Mouse (Mus musculus): ENCODE results near the gene Fam43a.

Gene Fam43a

GRCm38 (mm10) chr16:30633906-30634746, 34.6 kb downstream of the Fam43a start:
- DNase-seq = no peak

GRCm38 (mm10) chr16:30638586-30638985, 39.1 kb downstream of the Fam43a start:
- no peak for DNase-seq

DNA sequence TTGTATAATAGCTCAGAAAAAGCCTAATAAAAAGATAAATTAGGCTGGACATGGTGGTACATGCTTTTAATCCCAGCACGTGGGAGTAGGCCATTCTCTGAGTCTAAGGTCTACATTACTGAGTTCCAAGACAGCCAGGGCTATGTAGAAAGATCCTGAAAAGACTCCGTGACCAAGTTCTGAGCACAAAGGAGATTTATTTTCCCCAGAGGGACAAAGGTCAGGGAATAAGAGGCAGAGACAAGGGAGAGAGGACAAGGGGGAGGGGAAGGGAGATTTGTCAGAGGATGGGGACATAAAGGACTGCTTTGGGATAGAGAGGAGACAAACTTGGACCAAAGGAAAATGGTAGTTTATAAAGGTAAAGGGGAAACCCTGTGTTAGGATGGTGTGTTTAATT, 41.1 kb downstream of the Fam43a start:
- DNase-seq = no peak

- DNase-seq = no peak
Observed at GRCm38 (mm10) chr16:30641408-30641807, 41.9 kb downstream of the Fam43a start.

GRCm38 (mm10) chr16:30642229-30642628, 42.7 kb downstream of the Fam43a start:
- DNase-seq = no peak

- DNase-seq = no peak
Observed at GRCm38 (mm10) chr16:30644981-30645380, 45.5 kb downstream of the Fam43a start.

DNA sequence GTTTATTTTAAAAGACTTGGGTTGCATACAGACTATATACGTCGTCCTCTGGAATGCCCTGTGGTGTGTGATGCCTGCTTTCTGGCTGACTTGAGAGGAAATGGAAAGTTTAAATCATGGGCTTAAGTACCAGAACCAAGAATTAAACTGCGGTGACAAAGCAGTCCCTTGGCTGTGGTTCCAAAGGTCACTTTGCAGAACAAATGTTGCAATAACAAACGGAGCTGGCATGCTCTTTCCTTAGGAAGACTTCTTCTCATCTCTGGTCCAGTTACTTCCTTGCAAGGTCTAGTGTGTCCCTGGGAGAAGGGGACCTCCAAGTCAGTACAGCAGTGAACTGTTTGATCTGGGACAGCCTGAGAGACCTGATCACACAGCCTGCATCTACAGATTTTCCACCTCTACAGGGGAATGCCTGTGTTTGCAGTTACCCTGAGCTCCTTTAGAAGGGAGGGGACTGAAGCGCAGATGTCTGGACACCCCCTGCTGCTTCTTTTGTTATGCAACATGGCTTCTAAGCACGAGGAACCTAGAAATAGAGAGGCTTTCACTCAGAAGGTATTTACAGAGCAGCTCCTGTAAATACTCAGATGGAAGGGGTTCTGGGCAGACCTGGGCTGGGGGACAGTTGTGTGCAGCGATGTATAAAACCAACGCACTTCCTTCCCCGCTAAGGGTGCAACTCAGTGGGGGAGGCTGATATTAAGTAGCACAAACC, 46.5 kb downstream of the Fam43a start:
- peak; percentile 44 for DNase-seq

DNA sequence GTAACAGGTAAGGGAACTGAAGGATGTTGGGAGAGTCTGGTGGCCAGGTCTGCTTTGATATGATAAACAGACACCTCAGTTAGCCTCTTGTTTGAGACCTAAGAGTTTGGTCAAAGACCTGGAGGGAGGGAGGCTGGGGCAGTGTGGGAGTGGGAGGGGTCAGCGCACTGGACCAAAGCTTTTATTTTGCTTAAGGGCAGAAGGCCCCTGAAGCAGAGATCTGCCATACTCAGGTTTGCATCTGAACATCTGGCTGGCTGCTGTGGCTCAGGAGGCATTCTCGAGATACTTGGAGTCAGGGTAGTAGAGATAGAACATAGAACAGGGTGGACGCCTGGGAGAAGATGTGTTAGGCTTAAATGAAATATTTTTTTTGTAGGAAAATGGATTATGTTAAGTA, 47.3 kb downstream of the Fam43a start:
- no peak for DNase-seq

DNA sequence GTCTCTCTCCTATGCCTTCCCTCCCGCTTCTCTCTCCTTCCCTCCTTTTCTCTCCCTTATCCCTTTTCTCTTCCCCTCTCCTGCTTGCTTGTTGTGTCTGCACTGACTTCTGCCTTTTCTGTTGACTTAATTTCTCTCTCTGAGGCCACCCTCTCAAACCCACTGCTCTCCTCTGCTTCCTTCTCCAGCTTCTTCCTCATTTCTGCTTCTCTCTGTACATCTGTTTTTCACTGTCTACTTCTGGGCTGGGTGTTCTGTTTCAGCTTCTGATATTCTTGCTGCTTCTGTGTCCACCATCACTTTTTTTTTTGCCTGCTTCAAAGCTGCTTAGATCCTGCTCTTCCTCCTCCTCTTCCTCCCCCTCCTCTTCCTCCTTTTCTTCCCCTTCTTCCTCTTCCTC, 51.8 kb downstream of the Fam43a start:
- DNase-seq = no peak
